Mouse (Mus musculus) left cerebral cortex, postnatal 25 days (tissue): Measurements from ENCODE around the gene Tnp1. TPM values are rescaled to one million over a fixed set of nuclear protein-coding genes. Genes with fewer than 3 reads are reported as not detected.
A peak's percentile ranks its signal among the peaks of the same experiment; 100 is the strongest.

Experiments
- DNase-seq, 2 experiments: peaks; one replicate each; pipeline ENCODE4 v3.0.0; 2022; ENCODE audit warnings: low spot score in 2 of 2, mixed read lengths in 1 of 2
- intact Hi-C: fragments of 180-260 bp; cut with DNase I; formaldehyde crosslinking; loops from one replicate; pipeline ENCODE4 v1.15.1; 2025
- total RNA-seq, 2 experiments: library from RNA; stranded (reverse); gene quantifications; 2 replicates each; pipeline ENCODE4 v1.2.3; 2021

Tnp1 gene
- not detected for total RNA-seq

GRCm38 (mm10) chr1:73015731-73016130, at the start of gene Tnp1:
Tnp1 (minus strand) TSS chr1:73015909.
- no peak for DNase-seq
- intact Hi-C loops: no loop called here

- peak; percentile 26 to 56 for DNase-seq
- intact Hi-C loops: no loop called here
Observed at GRCm38 (mm10) chr1:73064336-73064735, 48.6 kb upstream of the Tnp1 start.

- DNase-seq: no peak
- intact Hi-C loops: no loop called here
Observed at GRCm38 (mm10) chr1:73061491-73062233, 46.0 kb upstream of the Tnp1 start.

GRCm38 (mm10) chr1:73060271-73060670, 44.6 kb upstream of the Tnp1 start:
- no peak for DNase-seq
- intact Hi-C loops: no loop called here

GRCm38 (mm10) chr1:73056266-73057001, 40.7 kb upstream of the Tnp1 start:
- no peak for DNase-seq
- intact Hi-C loops: no loop called here

- DNase-seq: no peak
- intact Hi-C loops: no loop called here
Observed at GRCm38 (mm10) chr1:73055820-73056219, 40.1 kb upstream of the Tnp1 start.

GRCm38 (mm10) chr1:73055206-73055605, 39.5 kb upstream of the Tnp1 start:
- DNase-seq: no peak
- intact Hi-C loops: no loop called here

- no peak for DNase-seq
- intact Hi-C loops: no loop called here
Observed at GRCm38 (mm10) chr1:73053545-73054326, 38.0 kb upstream of the Tnp1 start.

GRCm38 (mm10) chr1:73046896-73047672, 31.4 kb upstream of the Tnp1 start:
- DNase-seq: no peak
- intact Hi-C loops: no loop called here

- no peak for DNase-seq
- intact Hi-C loops: no loop called here
Observed at GRCm38 (mm10) chr1:73045948-73046685, 30.4 kb upstream of the Tnp1 start.

GRCm38 (mm10) chr1:73043671-73044070, 28.0 kb upstream of the Tnp1 start:
- intact Hi-C loops: no loop called here
- no peak for DNase-seq

- intact Hi-C loops: no loop called here
- DNase-seq: no peak
Observed at GRCm38 (mm10) chr1:73040691-73041425, 25.1 kb upstream of the Tnp1 start.

GRCm38 (mm10) chr1:73038532-73038931, 22.8 kb upstream of the Tnp1 start:
- intact Hi-C loops: no loop called here
- no peak for DNase-seq

GRCm38 (mm10) chr1:73036536-73036935, 20.8 kb upstream of the Tnp1 start:
- intact Hi-C loops: no loop called here
- DNase-seq: no peak

GRCm38 (mm10) chr1:73035726-73036125, 20.0 kb upstream of the Tnp1 start:
- no peak for DNase-seq
- intact Hi-C loops: no loop called here

- peak in 1 of 2 experiments; percentile 19 for DNase-seq
- intact Hi-C loops: no loop called here
Observed at GRCm38 (mm10) chr1:73032491-73032890, 16.8 kb upstream of the Tnp1 start.

GRCm38 (mm10) chr1:73028741-73029140, 13.0 kb upstream of the Tnp1 start:
- intact Hi-C loops: no loop called here
- DNase-seq: no peak

- intact Hi-C loops: no loop called here
- no peak for DNase-seq
Observed at GRCm38 (mm10) chr1:73027381-73027780, 11.7 kb upstream of the Tnp1 start.
